Mouse (Mus musculus): ENCODE results near the gene Gm14085.
"Not testable (repeated sequence)": the region's sequence is repeated elsewhere in the genome, so short reads cannot be mapped to it uniquely, and the experiment has no call there.

Gene Gm14085

GRCm38 (mm10) chr2:122484641-122485040 lies at the start of gene Gm14085:
Gene Gm14085, plus strand, starts transcription at chr2:122484941.
- no peak for ATAC-seq (ENCODE audit: low TSS enrichment)

GRCm38 (mm10) chr2:122438706-122439482 lies 45.8 kb upstream of the Gm14085 start:
- not testable (repeated sequence) for ATAC-seq (ENCODE audit: low TSS enrichment)

GRCm38 (mm10) chr2:122440521-122440920 lies 44.2 kb upstream of the Gm14085 start:
- not testable (repeated sequence) for ATAC-seq (ENCODE audit: low TSS enrichment)

GRCm38 (mm10) chr2:122441000-122441933 lies 43.5 kb upstream of the Gm14085 start:
- no peak for ATAC-seq (ENCODE audit: low TSS enrichment)

- ATAC-seq (ENCODE audit: low TSS enrichment): no peak
Measured at GRCm38 (mm10) chr2:122450351-122450750, 34.4 kb upstream of the Gm14085 start.

GRCm38 (mm10) chr2:122452426-122452825 lies 32.3 kb upstream of the Gm14085 start:
- ATAC-seq (ENCODE audit: low TSS enrichment): no peak

- no peak for ATAC-seq (ENCODE audit: low TSS enrichment)
Measured at GRCm38 (mm10) chr2:122466901-122467300, 17.8 kb upstream of the Gm14085 start.

- ATAC-seq (ENCODE audit: low TSS enrichment): peak; percentile 95
Measured at GRCm38 (mm10) chr2:122467351-122468013, 17.3 kb upstream of the Gm14085 start.

- ATAC-seq (ENCODE audit: low TSS enrichment): no peak
Measured at GRCm38 (mm10) chr2:122469221-122469620, 15.5 kb upstream of the Gm14085 start.

- no peak for ATAC-seq (ENCODE audit: low TSS enrichment)
Measured at GRCm38 (mm10) chr2:122476585-122476984, 8.2 kb upstream of the Gm14085 start.

GRCm38 (mm10) chr2:122483787-122484186 lies 954 bp upstream of the Gm14085 start:
- not testable (repeated sequence) for ATAC-seq (ENCODE audit: low TSS enrichment)

- not testable (repeated sequence) for ATAC-seq (ENCODE audit: low TSS enrichment)
Measured at GRCm38 (mm10) chr2:122485654-122486053, 913 bp downstream of the Gm14085 start.

- not testable (repeated sequence) for ATAC-seq (ENCODE audit: low TSS enrichment)
Measured at GRCm38 (mm10) chr2:122486122-122486521, 1.4 kb downstream of the Gm14085 start.

GRCm38 (mm10) chr2:122486674-122487073 lies 1.9 kb downstream of the Gm14085 start:
- no peak for ATAC-seq (ENCODE audit: low TSS enrichment)

GRCm38 (mm10) chr2:122529696-122530095 lies 45.0 kb downstream of the Gm14085 start:
- ATAC-seq (ENCODE audit: low TSS enrichment): not testable (repeated sequence)

- no peak for ATAC-seq (ENCODE audit: low TSS enrichment)
Measured at GRCm38 (mm10) chr2:122531290-122531689, 46.5 kb downstream of the Gm14085 start.

- ATAC-seq (ENCODE audit: low TSS enrichment): 0 out of 2 replicates have a peak, but pooled peaks have one; percentile 47
Measured at GRCm38 (mm10) chr2:122531726-122532125, 47.0 kb downstream of the Gm14085 start.

- ATAC-seq (ENCODE audit: low TSS enrichment): no peak
Measured at GRCm38 (mm10) chr2:122532136-122532801, 47.5 kb downstream of the Gm14085 start.

- ATAC-seq (ENCODE audit: low TSS enrichment): no peak
Measured at GRCm38 (mm10) chr2:122532802-122533186, 48.1 kb downstream of the Gm14085 start.

- ATAC-seq (ENCODE audit: low TSS enrichment): peak; percentile 74
Measured at GRCm38 (mm10) chr2:122533378-122533777, 48.6 kb downstream of the Gm14085 start.

GRCm38 (mm10) chr2:122534671-122535070 lies 49.9 kb downstream of the Gm14085 start:
- ATAC-seq (ENCODE audit: low TSS enrichment): no peak

Measured in frontal cortex, adult (tissue).